Mouse (Mus musculus): Measurements from ENCODE around the gene Daam1. TPM values are rescaled to one million over a fixed set of nuclear protein-coding genes. Genes with fewer than 3 reads are reported as not detected.
"Not testable (repeated sequence)": the region's sequence is repeated elsewhere in the genome, so short reads cannot be mapped to it uniquely, and the experiment has no call there.

The Daam1 gene
- polyA plus RNA-seq, 1 experiment from 2014 or later = 7.4 TPM

DNA sequence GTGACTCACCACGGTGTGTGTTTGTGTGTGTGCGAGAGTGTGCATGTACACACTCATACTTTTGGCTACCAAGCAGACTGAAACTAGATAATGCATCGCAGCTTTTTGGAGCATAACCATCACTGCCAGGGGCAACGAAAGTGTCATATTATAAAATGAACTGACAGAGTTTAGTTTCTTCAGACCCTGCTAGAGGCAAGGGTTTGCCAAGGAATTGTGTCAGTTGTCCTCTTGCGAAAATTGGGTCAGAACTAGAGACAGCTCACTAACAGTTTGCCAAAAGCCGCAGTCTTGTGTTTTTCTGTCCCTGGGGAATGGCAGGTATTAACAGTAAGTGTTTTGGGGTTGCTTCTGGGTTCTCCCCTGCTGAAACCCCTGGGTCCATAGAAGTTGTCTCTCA is 5.9 kb downstream of the Daam1 start:
- no peaks in the 10 kb centered on the region for H3K27me3 ChIP-seq (replicated peaks; ENCODE audit: low read depth, poor library complexity, severe bottlenecking)
- no peaks in the 10 kb centered on the region for H3K9me3 ChIP-seq
- no peak for DNase-seq (ENCODE audit: low spot score)
- WGBS = 88% methylated on average over 6 of the region's 6 CpGs
- peaks cover 69% of the 10 kb centered on the region for H3K4me1 ChIP-seq
- no peak overlapping the region for H3K4me3 ChIP-seq
- H3K27ac ChIP-seq (replicated peaks) = no peak overlapping the region
- no peaks in the 10 kb centered on the region for H3K36me3 ChIP-seq (replicated peaks)

DNA sequence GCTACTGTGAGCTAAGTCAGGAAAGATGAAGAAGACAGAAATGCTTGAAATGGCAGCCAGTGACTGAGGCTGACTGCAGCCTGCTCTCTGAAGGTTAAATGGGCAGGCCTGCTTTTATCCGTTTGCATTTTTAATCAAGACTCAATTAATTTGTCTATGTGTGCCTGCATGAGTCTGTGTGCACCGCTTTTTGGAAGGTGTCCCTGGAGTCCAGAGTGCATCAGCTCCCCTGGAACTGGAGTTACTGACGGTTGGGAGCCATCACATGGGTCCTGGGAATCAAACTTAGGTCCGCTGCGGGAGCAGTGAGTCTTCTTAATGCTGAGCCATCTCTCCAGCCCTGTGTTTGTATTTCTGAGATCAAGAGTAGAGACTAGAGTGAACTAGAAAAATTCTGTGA is 6.7 kb downstream of the Daam1 start:
- H3K36me3 ChIP-seq (replicated peaks) = no peaks in the 10 kb centered on the region
- no peak for DNase-seq (ENCODE audit: low spot score)
- H3K27me3 ChIP-seq (replicated peaks; ENCODE audit: low read depth, poor library complexity, severe bottlenecking) = no peaks in the 10 kb centered on the region
- peaks cover 61% of the 10 kb centered on the region for H3K4me1 ChIP-seq
- H3K27ac ChIP-seq (replicated peaks) = no peak overlapping the region
- WGBS = 90% methylated on average over 5 of the region's 5 CpGs
- no peaks in the 10 kb centered on the region for H3K9me3 ChIP-seq
- no peak overlapping the region for H3K4me3 ChIP-seq

DNA sequence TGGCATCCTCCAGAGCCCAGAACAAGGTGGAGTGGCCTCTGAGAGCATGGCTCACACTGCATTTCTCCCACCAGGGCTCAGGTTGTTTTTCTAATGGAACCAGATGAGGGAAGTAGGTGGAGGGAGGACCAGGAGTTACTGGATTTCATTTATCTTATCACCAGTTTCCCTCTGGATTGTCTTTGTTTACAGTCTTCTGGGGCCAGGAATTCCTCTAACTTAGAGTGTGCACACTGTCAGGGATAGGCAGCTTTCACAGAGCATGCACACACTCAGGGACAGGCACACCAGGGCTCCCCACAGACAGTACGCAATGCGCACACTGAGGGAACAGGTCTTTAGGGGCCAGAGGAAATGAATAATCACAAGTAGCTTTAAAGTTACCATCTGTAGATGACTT is 7.4 kb downstream of the Daam1 start:
- 86% methylated on average over 2 of the region's 2 CpGs for WGBS
- Histone ChIP-seq H3K4me3 (no peak overlapping the region), H3K27ac (replicated peaks) (no peak overlapping the region), H3K9me3 (no peaks in the 10 kb centered on the region), H3K27me3 (replicated peaks; ENCODE audit: low read depth, poor library complexity, severe bottlenecking) (no peaks in the 10 kb centered on the region), H3K36me3 (replicated peaks) (no peaks in the 10 kb centered on the region), H3K4me1 (peaks cover 55% of the 10 kb centered on the region)
- no peak for DNase-seq (ENCODE audit: low spot score)

DNA sequence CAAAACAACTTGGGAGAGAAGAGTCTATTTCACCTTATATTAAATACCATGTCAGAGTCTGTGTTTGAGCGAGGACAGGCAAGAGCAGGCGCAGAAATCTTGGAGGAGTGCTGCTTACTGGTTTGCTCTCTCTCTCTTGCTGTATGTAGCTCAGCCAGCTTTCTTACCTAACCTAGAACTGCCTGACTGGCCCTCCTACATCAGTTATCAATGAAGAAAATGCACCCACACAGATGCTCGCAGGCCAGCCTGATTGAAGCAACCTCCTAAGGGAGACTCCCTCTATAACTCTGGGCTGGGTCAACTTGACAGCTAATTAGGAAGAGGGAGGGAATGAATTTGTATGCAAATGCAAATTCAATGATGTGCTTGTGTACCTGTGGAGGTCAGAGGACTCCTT is 8.8 kb downstream of the Daam1 start:
- Histone ChIP-seq H3K4me3 (no peak overlapping the region), H3K27me3 (replicated peaks; ENCODE audit: low read depth, poor library complexity, severe bottlenecking) (no peaks in the 10 kb centered on the region), H3K27ac (replicated peaks) (no peak overlapping the region), H3K9me3 (no peaks in the 10 kb centered on the region), H3K36me3 (replicated peaks) (no peaks in the 10 kb centered on the region), H3K4me1 (peaks cover 47% of the 10 kb centered on the region)
- 82% methylated on average over 3 of the region's 3 CpGs for WGBS
- no peak for DNase-seq (ENCODE audit: low spot score)

DNA sequence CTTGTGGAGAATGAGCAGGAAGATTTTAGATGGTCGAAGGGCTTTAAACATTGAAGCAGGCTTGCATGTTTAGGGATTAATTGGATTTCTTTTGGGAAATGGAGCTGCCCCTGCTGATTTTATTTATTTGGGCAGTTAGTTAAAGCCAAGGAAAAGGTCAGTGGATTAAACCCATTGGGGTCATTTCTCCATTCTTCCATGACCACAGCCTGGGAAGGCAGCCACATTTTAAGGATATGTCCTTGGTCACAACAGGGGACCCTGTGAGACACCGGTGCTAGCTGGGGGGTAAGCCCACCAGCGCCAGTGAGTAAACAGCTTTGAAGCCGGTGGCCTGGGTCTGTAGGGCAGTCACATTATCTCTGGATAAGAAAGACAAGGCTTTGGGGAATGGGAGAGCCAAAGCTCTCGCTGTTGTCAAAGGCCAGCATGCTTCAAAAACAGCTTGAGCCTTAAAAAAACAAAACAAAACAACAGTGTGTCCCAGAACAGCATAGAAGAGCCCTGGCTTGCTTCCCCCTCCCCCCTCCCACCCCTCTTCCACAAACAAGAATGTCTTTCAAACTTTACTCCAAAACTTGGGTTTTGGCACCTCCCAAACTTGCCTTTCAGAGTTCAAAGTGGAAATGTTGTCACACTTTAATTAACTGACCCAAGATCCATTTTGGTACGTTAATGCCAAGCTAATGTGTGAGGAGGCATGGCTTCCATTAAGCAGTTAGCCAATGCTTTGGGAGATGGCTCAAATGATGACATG is 9.7 kb downstream of the Daam1 start:
- 18% methylated on average over 6 of the region's 6 CpGs for WGBS

DNA sequence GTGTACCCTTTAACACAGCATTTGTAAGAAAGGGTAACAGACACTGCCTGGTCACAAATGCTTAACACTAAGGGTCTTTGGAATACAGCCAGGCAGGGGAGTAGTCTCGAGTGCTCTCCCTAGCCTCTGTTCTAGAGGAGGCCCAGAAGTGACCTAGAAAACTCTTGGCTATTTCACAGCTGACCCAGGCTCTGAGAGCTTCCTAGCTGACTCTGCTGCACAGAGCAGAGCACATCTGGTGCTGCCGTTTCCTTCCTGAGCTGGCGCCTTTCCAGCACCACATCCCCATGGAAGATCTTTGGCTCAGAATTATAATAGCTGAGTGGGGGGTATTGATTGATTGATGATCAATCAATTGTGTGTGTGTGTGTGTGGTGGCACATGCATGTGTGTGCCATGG is 11.1 kb downstream of the Daam1 start:
- H3K36me3 ChIP-seq (replicated peaks) = no peaks in the 10 kb centered on the region
- no peaks in the 10 kb centered on the region for H3K27me3 ChIP-seq (replicated peaks; ENCODE audit: low read depth, poor library complexity, severe bottlenecking)
- 56% methylated on average over 3 of the region's 3 CpGs for WGBS
- H3K4me1 ChIP-seq = peaks cover 34% of the 10 kb centered on the region
- DNase-seq (ENCODE audit: low spot score) = no peak
- H3K9me3 ChIP-seq = no peaks in the 10 kb centered on the region
- H3K27ac ChIP-seq (replicated peaks) = no peak overlapping the region
- no peak overlapping the region for H3K4me3 ChIP-seq

More for the DNA sequence above, 9.7 kb downstream of the Daam1 start:
- no peak for DNase-seq (ENCODE audit: low spot score)
- H3K27me3 ChIP-seq (replicated peaks; ENCODE audit: low read depth, poor library complexity, severe bottlenecking) = no peaks in the 10 kb centered on the region
- no peak overlapping the region for H3K27ac ChIP-seq (replicated peaks)
- H3K36me3 ChIP-seq (replicated peaks) = no peaks in the 10 kb centered on the region
- H3K9me3 ChIP-seq = no peaks in the 10 kb centered on the region
- peaks cover 42% of the 10 kb centered on the region for H3K4me1 ChIP-seq
- H3K4me3 ChIP-seq = no peak overlapping the region

DNA sequence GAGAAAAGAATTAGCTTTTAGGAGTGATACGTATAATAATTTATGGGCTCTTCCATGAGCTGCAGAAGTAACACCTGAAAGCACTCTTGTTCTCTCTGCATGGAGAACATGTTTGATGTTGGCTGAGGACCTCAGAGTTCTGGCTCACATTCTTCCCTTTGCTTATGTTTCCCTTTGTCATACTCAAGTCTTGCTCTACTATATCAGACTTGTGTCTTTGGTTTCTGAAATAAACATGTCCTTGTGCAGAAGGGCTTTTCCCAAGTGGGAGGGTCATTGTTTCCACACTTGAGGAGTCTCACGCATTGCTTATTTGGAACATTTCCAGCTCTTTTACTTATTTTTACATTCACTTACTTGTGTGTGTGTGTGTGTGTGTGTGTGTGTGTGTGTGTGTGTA is 11.7 kb downstream of the Daam1 start:
- peaks cover 31% of the 10 kb centered on the region for H3K4me1 ChIP-seq
- H3K9me3 ChIP-seq = no peaks in the 10 kb centered on the region
- no peak overlapping the region for H3K27ac ChIP-seq (replicated peaks)
- no peak for DNase-seq (ENCODE audit: low spot score)
- H3K4me3 ChIP-seq = no peak overlapping the region
- H3K27me3 ChIP-seq (replicated peaks; ENCODE audit: low read depth, poor library complexity, severe bottlenecking) = no peaks in the 10 kb centered on the region
- H3K36me3 ChIP-seq (replicated peaks) = no peaks in the 10 kb centered on the region
- WGBS = 89% methylated on average over 2 of the region's 2 CpGs

DNA sequence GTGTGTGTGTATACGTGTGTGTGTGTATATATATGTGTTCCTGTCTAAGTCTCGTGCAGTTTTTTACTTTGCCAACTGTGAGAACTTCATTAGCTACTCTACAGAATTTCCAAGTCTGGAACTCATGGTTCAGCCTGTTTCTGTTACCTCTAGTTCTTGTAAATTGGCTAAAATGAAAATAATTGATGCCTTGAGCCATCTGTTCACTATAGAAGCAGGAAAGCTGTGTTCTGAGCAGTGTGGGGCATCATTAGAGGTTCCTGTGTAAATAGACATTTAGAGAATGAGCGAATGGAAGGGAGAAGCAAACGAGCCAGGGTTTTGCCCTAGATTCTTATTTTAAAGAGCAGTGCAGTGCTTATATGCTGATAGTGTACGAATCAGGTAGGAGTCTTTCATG is 14.6 kb downstream of the Daam1 start:
- no peak overlapping the region for H3K4me3 ChIP-seq
- DNase-seq (ENCODE audit: low spot score) = no peak
- no peaks in the 10 kb centered on the region for H3K27me3 ChIP-seq (replicated peaks; ENCODE audit: low read depth, poor library complexity, severe bottlenecking)
- H3K27ac ChIP-seq (replicated peaks) = no peak overlapping the region
- peaks cover 25% of the 10 kb centered on the region for H3K4me1 ChIP-seq
- WGBS = 85% methylated on average over 5 of the region's 5 CpGs
- no peaks in the 10 kb centered on the region for H3K9me3 ChIP-seq
- H3K36me3 ChIP-seq (replicated peaks) = no peaks in the 10 kb centered on the region

DNA sequence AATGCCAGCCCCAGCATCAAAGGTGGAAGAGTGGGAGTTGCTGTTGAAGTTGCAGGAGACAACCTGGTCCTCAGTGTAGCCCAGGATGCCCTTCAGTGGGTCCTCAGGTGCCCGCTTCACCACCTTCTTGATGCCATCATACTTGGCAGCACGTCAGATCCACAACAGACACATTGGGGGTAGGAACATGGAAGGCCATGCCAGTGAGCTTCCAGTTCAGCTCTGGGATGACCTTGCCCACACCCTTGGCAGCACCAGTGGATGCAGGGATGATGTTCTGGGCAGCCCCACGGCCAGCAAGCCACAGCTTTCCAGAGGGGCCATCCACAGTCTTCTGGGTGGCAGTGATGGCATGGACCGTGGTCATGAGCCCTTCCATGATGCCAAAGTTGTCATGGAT is 15.5 kb downstream of the Daam1 start:
- not testable (repeated sequence) for H3K4me3 ChIP-seq; H3K36me3 ChIP-seq (replicated peaks); DNase-seq (ENCODE audit: low spot score); H3K27ac ChIP-seq (replicated peaks); H3K9me3 ChIP-seq; H3K27me3 ChIP-seq (replicated peaks; ENCODE audit: low read depth, poor library complexity, severe bottlenecking)
- 94% methylated on average over 4 of the region's 4 CpGs for WGBS
- H3K4me1 ChIP-seq = peaks cover 16% of the 10 kb centered on the region

DNA sequence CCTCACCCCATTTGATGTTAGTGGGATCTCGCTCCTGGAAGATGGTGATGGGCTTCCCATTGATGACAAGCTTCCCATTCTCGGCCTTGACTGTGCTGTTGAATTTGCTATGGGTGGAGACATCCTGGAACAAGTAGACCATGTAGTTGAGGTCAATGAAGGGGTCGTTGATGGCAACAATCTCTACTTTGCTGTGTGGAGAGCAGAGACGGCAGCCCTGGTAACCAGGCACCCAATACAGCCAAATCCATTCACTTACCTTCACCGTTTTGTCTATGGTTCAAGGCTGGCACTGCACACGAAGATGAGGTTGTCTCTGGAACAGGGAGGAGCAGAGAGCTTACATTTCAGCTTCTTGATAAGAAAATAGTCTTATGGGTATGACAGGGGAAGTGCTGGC is 16.1 kb downstream of the Daam1 start:
- H3K36me3 ChIP-seq (replicated peaks); DNase-seq (ENCODE audit: low spot score); H3K9me3 ChIP-seq; H3K27me3 ChIP-seq (replicated peaks; ENCODE audit: low read depth, poor library complexity, severe bottlenecking); H3K27ac ChIP-seq (replicated peaks); H3K4me3 ChIP-seq: not testable (repeated sequence)
- WGBS = 90% methylated on average over 6 of the region's 6 CpGs
- peaks cover 16% of the 10 kb centered on the region for H3K4me1 ChIP-seq

DNA sequence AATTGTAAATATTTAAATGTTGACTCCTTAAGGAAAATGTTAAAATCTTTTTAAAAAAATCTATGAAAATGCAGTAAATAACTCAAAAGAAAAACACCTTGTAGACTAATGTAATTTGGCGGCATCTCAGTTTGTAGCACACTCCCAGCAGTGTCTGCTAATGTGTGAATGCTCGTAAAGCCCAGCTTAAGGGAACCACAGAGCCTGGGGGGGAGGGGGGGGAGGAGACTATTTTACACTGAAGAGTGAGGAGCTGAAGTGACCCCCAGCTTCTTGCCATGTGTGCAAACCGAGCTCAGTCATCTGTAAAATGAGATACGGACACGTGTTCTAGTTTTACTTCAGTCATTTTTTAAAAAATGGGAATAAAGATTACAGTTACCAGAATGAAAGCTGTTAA is 16.7 kb downstream of the Daam1 start:
- Histone ChIP-seq H3K4me1 (peaks cover 16% of the 10 kb centered on the region), H3K27ac (replicated peaks) (no peak overlapping the region), H3K4me3 (no peak overlapping the region), H3K9me3 (no peaks in the 10 kb centered on the region), H3K27me3 (replicated peaks; ENCODE audit: low read depth, poor library complexity, severe bottlenecking) (no peaks in the 10 kb centered on the region), H3K36me3 (replicated peaks) (no peaks in the 10 kb centered on the region)
- 68% methylated on average over 5 of the region's 5 CpGs for WGBS
- no peak for DNase-seq (ENCODE audit: low spot score)

DNA sequence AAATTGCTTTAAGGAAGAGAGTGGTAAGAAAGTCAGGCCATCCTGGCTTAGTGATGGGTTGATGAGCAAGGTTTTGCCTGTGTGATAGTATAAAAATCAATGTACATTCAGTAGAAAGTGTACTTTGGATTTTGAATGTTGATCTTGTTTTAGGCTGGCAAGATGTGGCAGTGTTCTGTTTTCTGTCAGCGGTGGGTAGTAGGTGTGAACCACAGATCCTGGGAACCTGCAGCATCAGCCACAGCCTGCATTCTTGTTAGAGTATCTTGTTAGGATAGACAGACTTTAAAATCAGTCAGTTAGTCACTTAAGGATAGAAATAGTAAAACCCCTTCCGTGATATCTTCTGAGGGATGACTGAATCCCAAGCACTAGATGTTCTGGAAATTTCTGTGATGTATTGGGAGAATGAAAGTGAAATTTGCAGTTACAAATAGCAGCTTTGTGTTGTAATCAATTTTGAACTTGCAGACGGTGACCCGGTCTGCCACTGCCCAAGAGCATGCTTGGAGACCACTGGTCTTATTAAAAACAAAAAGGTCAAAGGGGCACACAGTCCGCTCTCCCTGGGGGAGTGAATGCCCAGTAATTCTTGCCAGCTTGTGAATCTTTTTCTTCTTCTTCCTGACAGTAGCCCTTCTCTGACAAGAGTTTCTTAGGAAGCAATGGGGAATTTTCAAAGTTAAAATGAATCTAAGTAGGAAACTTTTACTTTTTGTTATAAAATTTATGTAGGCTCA is 17.3 kb downstream of the Daam1 start:
- Histone ChIP-seq H3K4me3 (no peak overlapping the region), H3K36me3 (replicated peaks) (no peaks in the 10 kb centered on the region), H3K9me3 (no peaks in the 10 kb centered on the region), H3K27ac (replicated peaks) (no peak overlapping the region), H3K27me3 (replicated peaks; ENCODE audit: low read depth, poor library complexity, severe bottlenecking) (no peaks in the 10 kb centered on the region), H3K4me1 (peaks cover 16% of the 10 kb centered on the region)
- DNase-seq (ENCODE audit: low spot score) = no peak
- 42% methylated on average over 5 of the region's 5 CpGs for WGBS

DNA sequence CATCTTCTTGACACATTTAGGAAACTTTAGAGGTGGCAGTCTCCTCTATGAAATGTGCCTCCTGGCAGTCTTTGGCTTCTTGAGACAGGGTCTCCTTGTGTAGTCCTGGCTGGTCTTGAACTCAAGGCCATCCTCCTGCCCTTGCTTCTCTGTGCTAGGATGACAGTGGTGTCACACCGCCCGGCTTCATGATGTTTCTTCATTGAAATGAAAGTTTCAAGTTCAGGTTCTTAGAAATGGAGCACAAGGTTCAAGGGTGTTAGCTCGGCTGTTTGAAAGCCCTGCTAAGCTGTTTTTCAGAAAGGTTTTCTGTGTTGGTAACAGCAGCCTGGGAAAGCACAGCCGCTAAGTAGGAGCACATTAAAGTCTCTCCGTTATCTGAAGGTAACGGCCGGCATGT is 18.2 kb downstream of the Daam1 start:
- WGBS = 93% methylated on average over 7 of the region's 7 CpGs
- Histone ChIP-seq H3K4me1 (peaks cover 19% of the 10 kb centered on the region), H3K36me3 (replicated peaks) (no peaks in the 10 kb centered on the region), H3K27me3 (replicated peaks; ENCODE audit: low read depth, poor library complexity, severe bottlenecking) (no peaks in the 10 kb centered on the region), H3K27ac (replicated peaks) (no peak overlapping the region), H3K9me3 (no peaks in the 10 kb centered on the region), H3K4me3 (no peak overlapping the region)
- DNase-seq (ENCODE audit: low spot score) = no peak
